Mouse (Mus musculus): ENCODE results near the gene Olfr902.
"Not testable (repeated sequence)": the region's sequence is repeated elsewhere in the genome, so short reads cannot be mapped to it uniquely, and the experiment has no call there.

DNA sequence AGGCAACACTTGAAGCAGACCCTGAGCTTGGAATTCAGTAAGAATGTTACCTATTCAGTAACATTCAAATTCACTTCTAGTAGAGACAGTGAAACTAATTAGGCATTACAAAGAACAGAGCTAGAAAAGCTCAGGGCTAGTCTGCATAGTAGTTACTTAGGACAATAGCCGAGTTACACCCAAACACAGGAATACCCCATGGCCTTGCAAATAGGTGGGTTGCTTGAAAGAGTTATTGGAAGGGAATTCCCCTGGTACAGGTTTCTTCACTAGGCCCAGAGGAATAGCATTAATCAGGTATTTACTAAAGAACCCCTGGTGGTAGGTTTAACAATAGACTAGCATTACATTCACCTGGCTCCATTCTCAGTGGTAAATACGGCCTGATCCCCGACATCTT lies 40.0 kb upstream of the Olfr902 start:
- not testable (repeated sequence) for TF ChIP-seq CTCF (IDR thresholded peaks at IDR 0.05; ENCODE audit: low read depth, low read length); POLR2A (IDR thresholded peaks at IDR 0.05; ENCODE audit: borderline replicate concordance, low read depth, low read length)

Measured in bone marrow macrophage, adult 2 months (primary cell).